Mouse (Mus musculus) testis, adult 2 months (tissue): ENCODE measurements around the gene Chil6.

ENCODE experiments used
- CTCF ChIP-seq: fragments of 200-500 bp; IDR thresholded peaks from 2 replicates; pipeline ENCODE4 v1.5.1; 2012; ENCODE audit warnings: low read depth, mild to moderate bottlenecking, inconsistent platforms, low read length, moderate library complexity; ENCODE audit not compliant: control insufficient read depth, insufficient read depth, insufficient replicate concordance
- POLR2A ChIP-seq: fragments of 200-500 bp; IDR thresholded peaks from 2 replicates; pipeline ENCODE4 v1.6.1; 2012; ENCODE audit warnings: low read depth, mild to moderate bottlenecking, inconsistent platforms, low read length, moderate library complexity; ENCODE audit not compliant: control insufficient read depth

DNA sequence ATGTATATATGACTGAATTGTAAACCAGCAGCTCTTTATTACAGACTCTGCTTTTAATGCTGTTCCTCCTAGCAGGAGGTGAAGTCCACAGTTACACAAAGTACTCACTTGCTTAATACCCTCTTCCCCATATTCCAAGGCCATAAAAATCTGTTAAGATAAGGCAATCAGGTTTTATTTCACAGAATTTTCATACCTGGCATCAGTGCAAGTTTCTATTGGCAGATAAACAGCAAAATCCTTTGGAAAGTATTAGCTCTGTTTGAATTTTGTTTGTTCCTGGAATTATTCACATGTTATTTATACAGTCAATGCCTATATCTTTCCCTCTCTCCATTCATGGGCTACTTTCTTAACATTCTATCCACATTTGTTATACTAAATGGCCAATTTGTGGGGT is at the start of gene Chil6:
- TF ChIP-seq CTCF, result no peak
- no peak for TF ChIP-seq POLR2A
